Mouse (Mus musculus) liver, postnatal 0 days (tissue): Measurements from ENCODE around the gene Map4k5.

Experiments
- CTCF ChIP-seq: sonication (generic); IDR thresholded peaks from 2 replicates; pipeline ENCODE4 v1.5.1; 2016; ENCODE audit warnings: antibody characterized with exemption, low read depth
- EP300 ChIP-seq: IDR thresholded peaks from 2 replicates; pipeline ENCODE4 v1.6.1; 2016; ENCODE audit warnings: antibody characterized with exemption, low read depth, mild to moderate bottlenecking

GRCm38 (mm10) chr12:69766185-69766904 is 126.7 kb downstream of the Map4k5 start:
- TF ChIP-seq CTCF (no peak), EP300 (peak; percentile 31; the same call in 1 of the 2 replicates)
